Mouse (Mus musculus) testis, adult 2 months (tissue): ENCODE data around the gene Smyd5. TPM values are rescaled to one million over a fixed set of nuclear protein-coding genes. Genes with fewer than 3 reads are reported as not detected.

Experiments used
- H3K27ac ChIP-seq: fragments of 200-500 bp; 2 replicates; pipeline ENCODE4 v1.5.1; 2012; ENCODE audit warnings: low read depth, low read length; ENCODE audit not compliant: control insufficient read depth, insufficient read depth
- H3K27me3 ChIP-seq: fragments of 200-500 bp; 2 replicates; pipeline ENCODE4 v1.6.1; 2012; ENCODE audit warnings: mild to moderate bottlenecking, low read length, moderate library complexity; ENCODE audit not compliant: control insufficient read depth, insufficient read depth
- H3K36me3 ChIP-seq: fragments of 200-500 bp; 2 replicates; pipeline ENCODE4 v1.6.1; 2012; ENCODE audit warnings: mild to moderate bottlenecking, low read length; ENCODE audit not compliant: control insufficient read depth, insufficient read depth
- H3K4me1 ChIP-seq: fragments of 200-500 bp; 2 replicates; pipeline ENCODE4 v1.6.1; 2012; ENCODE audit warnings: low read length; ENCODE audit not compliant: control insufficient read depth, insufficient read depth
- H3K4me3 ChIP-seq: fragments of 200-500 bp; 2 replicates; pipeline ENCODE4 v1.5.1; 2012; ENCODE audit warnings: low read depth, mild to moderate bottlenecking, low read length, moderate library complexity, mixed read lengths; ENCODE audit not compliant: control insufficient read depth
- CTCF ChIP-seq: fragments of 200-500 bp; IDR thresholded peaks from 2 replicates; pipeline ENCODE4 v1.5.1; 2012; ENCODE audit warnings: low read depth, mild to moderate bottlenecking, inconsistent platforms, low read length, moderate library complexity; ENCODE audit not compliant: control insufficient read depth, insufficient read depth, insufficient replicate concordance
- POLR2A ChIP-seq: fragments of 200-500 bp; IDR thresholded peaks from 2 replicates; pipeline ENCODE4 v1.6.1; 2012; ENCODE audit warnings: low read depth, mild to moderate bottlenecking, inconsistent platforms, low read length, moderate library complexity; ENCODE audit not compliant: control insufficient read depth
- polyA plus RNA-seq: library from polyadenylated mRNA; depleted of rRNA; stranded (reverse); fragments of >200 nt; gene quantifications from 2 replicates; pipeline ENCODE4 v1.2.3, GENCODE M21; 2012; rRNA removed

Gene Smyd5
- polyA plus RNA-seq, 1 experiment = 10.2 TPM

GRCm38 (mm10) chr6:85479979-85480378 is 48.2 kb downstream of the Smyd5 start:
- no peak for TF ChIP-seq CTCF
- no peak for TF ChIP-seq POLR2A
- peaks cover 6% of the 10 kb centered on the region for H3K4me1 ChIP-seq
- no peak overlapping the region for H3K27ac ChIP-seq
- no peaks in the 10 kb centered on the region for H3K36me3 ChIP-seq
- H3K4me3 ChIP-seq = no peak overlapping the region
- H3K27me3 ChIP-seq = no peaks in the 10 kb centered on the region

DNA sequence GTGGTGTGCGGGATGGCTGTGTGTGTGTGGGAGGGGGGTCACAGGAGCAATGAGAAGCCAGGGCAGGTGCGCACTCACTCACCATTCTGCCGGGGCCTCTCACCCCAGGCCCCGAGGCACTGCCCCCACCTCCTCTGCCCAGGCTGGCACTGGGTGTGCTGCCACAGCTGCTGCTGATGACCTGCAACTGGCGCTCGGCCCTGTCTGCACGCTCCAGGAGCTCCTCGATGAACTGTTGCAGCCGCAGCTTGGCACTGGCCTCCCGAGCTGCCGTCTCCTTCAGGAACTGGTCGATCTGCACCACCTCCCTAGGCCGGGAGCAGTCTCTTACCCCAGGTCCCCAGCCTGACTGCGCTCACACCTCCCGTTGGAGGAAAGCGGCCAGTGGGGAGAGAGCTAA is 48.9 kb downstream of the Smyd5 start:
- TF ChIP-seq POLR2A = no peak
- TF ChIP-seq CTCF = no peak
- H3K4me1 ChIP-seq = peaks cover 6% of the 10 kb centered on the region
- H3K27me3 ChIP-seq = no peaks in the 10 kb centered on the region
- H3K27ac ChIP-seq = no peak overlapping the region
- no peak overlapping the region for H3K4me3 ChIP-seq
- no peaks in the 10 kb centered on the region for H3K36me3 ChIP-seq

GRCm38 (mm10) chr6:85483843-85484721 is 52.3 kb downstream of the Smyd5 start:
- Histone ChIP-seq H3K27ac (no peak overlapping the region), H3K4me1 (peaks cover 6% of the 10 kb centered on the region), H3K4me3 (peak overlapping the region; percentile 26), H3K36me3 (no peaks in the 10 kb centered on the region), H3K27me3 (no peaks in the 10 kb centered on the region)
- TF ChIP-seq CTCF (no peak), POLR2A (no peak)

- no peaks in the 10 kb centered on the region for H3K27me3 ChIP-seq
- no peak overlapping the region for H3K27ac ChIP-seq
- TF ChIP-seq POLR2A (no peak), CTCF (no peak)
- H3K4me1 ChIP-seq = peaks cover 6% of the 10 kb centered on the region
- no peaks in the 10 kb centered on the region for H3K36me3 ChIP-seq
- H3K4me3 ChIP-seq = no peak overlapping the region
Observed at GRCm38 (mm10) chr6:85485738-85486137, 53.9 kb downstream of the Smyd5 start.

- Histone ChIP-seq H3K27ac (no peak overlapping the region), H3K4me3 (no peak overlapping the region), H3K36me3 (no peaks in the 10 kb centered on the region), H3K4me1 (peaks cover 6% of the 10 kb centered on the region), H3K27me3 (no peaks in the 10 kb centered on the region)
- TF ChIP-seq POLR2A = no peak
- no peak for TF ChIP-seq CTCF
Observed at GRCm38 (mm10) chr6:85488510-85488909, 56.7 kb downstream of the Smyd5 start.

- no peak for TF ChIP-seq POLR2A
- no peak for TF ChIP-seq CTCF
- H3K27ac ChIP-seq = no peak overlapping the region
- H3K4me3 ChIP-seq = no peak overlapping the region
- no peaks in the 10 kb centered on the region for H3K36me3 ChIP-seq
- no peaks in the 10 kb centered on the region for H3K27me3 ChIP-seq
- no peaks in the 10 kb centered on the region for H3K4me1 ChIP-seq
Observed at GRCm38 (mm10) chr6:85489717-85490116, 57.9 kb downstream of the Smyd5 start.

GRCm38 (mm10) chr6:85490252-85490651 is 58.5 kb downstream of the Smyd5 start:
- Histone ChIP-seq H3K4me3 (no peak overlapping the region), H3K4me1 (no peaks in the 10 kb centered on the region), H3K27ac (no peak overlapping the region), H3K27me3 (no peaks in the 10 kb centered on the region), H3K36me3 (no peaks in the 10 kb centered on the region)
- TF ChIP-seq POLR2A (no peak), CTCF (no peak)

DNA sequence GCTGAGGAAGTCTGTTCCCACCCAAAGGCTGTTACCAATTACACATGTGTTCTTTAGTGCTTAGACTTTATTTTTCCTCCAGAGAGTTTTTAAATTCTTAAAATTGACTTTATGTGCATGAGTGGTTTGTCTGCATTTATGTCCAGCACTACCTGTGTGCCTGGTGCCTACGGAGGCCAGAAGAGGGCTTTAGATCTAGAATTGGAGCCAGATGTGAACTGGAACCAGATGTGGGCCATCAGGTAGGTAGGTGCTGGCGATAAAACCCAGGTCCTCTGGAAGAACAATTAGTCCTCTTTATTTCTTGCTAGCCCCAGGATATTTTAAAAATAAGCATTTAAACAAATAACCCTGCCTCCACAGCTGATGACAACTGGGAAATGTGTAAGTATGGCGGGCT is 59.8 kb downstream of the Smyd5 start:
- no peak overlapping the region for H3K4me3 ChIP-seq
- H3K36me3 ChIP-seq = no peaks in the 10 kb centered on the region
- H3K27me3 ChIP-seq = no peaks in the 10 kb centered on the region
- H3K4me1 ChIP-seq = no peaks in the 10 kb centered on the region
- TF ChIP-seq POLR2A (no peak), CTCF (no peak)
- H3K27ac ChIP-seq = no peak overlapping the region

Other genes starting within 250 kb of the Smyd5 start
- gene Emx1, start 244.6 kb upstream of the Smyd5 start, polyA plus RNA-seq = 0.10 and 0.11 TPM in 2 replicates
- gene Sfxn5, start 98.6 kb upstream of the Smyd5 start, polyA plus RNA-seq = 0.80 and 1.1 TPM in 2 replicates
- 160 and 184 TPM in 2 replicates for gene Rab11fip5, start 57.4 kb upstream of the Smyd5 start, polyA plus RNA-seq
- not detected in 2 replicates for gene Noto, start 8.1 kb upstream of the Smyd5 start, polyA plus RNA-seq
- 496 and 501 TPM in 2 replicates for gene Cct7, start 19.5 kb downstream of the Smyd5 start, polyA plus RNA-seq
- 20.7 and 21.5 TPM in 2 replicates for gene Pradc1, start 20.0 kb downstream of the Smyd5 start, polyA plus RNA-seq
- 0.37 and 0.52 TPM in 2 replicates for gene Fbxo41, start 71.0 kb downstream of the Smyd5 start, polyA plus RNA-seq
- gene Egr4, start 81.6 kb downstream of the Smyd5 start, polyA plus RNA-seq = 1.8 and 2.0 TPM in 2 replicates
- 11.6 and 13.5 TPM in 2 replicates for gene Alms1, start 155.5 kb downstream of the Smyd5 start, polyA plus RNA-seq